Mouse (Mus musculus) skeletal muscle tissue, adult 2 months (tissue): ENCODE measurements at regions not wholly inside any gene's neighbourhood (a gene's known extent, or its start where the extent isn't known, plus 50 kb on each side); places are given as distances from the start of the nearest gene placed in this dataset.

Experiments
- DNase-seq: peaks from one replicate; pipeline ENCODE4 v3.0.0-alpha.2; 2012; ENCODE audit warnings: low read depth, low spot score

GRCm38 (mm10) chr3:103464181-103464580 lies 110.8 kb upstream of the Syt6 start:
- DNase-seq = no peak

- DNase-seq = no peak
Observed at GRCm38 (mm10) chr3:103464729-103465128, 110.3 kb upstream of the Syt6 start.

GRCm38 (mm10) chr3:103465132-103465690 lies 109.8 kb upstream of the Syt6 start:
- DNase-seq = no peak

- DNase-seq = no peak
Observed at GRCm38 (mm10) chr3:103465948-103466347, 109.1 kb upstream of the Syt6 start.

- no peak for DNase-seq
Observed at GRCm38 (mm10) chr3:103470586-103471400, 104.2 kb upstream of the Syt6 start.

- no peak for DNase-seq
Observed at GRCm38 (mm10) chr3:103472598-103472997, 102.4 kb upstream of the Syt6 start.

GRCm38 (mm10) chr3:103473336-103473735 lies 101.7 kb upstream of the Syt6 start:
- DNase-seq = no peak

GRCm38 (mm10) chr3:103479845-103480543 lies 95.0 kb upstream of the Syt6 start:
- no peak for DNase-seq

GRCm38 (mm10) chr3:103480676-103481075 lies 94.4 kb upstream of the Syt6 start:
- DNase-seq = no peak

- no peak for DNase-seq
Observed at GRCm38 (mm10) chr3:103483316-103483715, 91.7 kb upstream of the Syt6 start.

GRCm38 (mm10) chr3:103483762-103484161 lies 91.3 kb upstream of the Syt6 start:
- DNase-seq = no peak

- no peak for DNase-seq
Observed at GRCm38 (mm10) chr3:103489786-103490185, 85.2 kb upstream of the Syt6 start.

- DNase-seq = no peak
Observed at GRCm38 (mm10) chr3:103490966-103491365, 84.1 kb upstream of the Syt6 start.

- DNase-seq = no peak
Observed at GRCm38 (mm10) chr3:103492211-103492610, 82.8 kb upstream of the Syt6 start.

- DNase-seq = no peak
Observed at GRCm38 (mm10) chr3:103493623-103494022, 81.4 kb upstream of the Syt6 start.

- DNase-seq = no peak
Observed at GRCm38 (mm10) chr3:103494043-103494442, 81.0 kb upstream of the Syt6 start.

- DNase-seq = no peak
Observed at GRCm38 (mm10) chr3:103496083-103496482, 78.9 kb upstream of the Syt6 start.

- no peak for DNase-seq
Observed at GRCm38 (mm10) chr3:103496683-103497082, 78.3 kb upstream of the Syt6 start.

GRCm38 (mm10) chr3:103497696-103498095 lies 77.3 kb upstream of the Syt6 start:
- no peak for DNase-seq

GRCm38 (mm10) chr3:103498458-103498857 lies 76.6 kb upstream of the Syt6 start:
- DNase-seq = no peak

- DNase-seq = no peak
Observed at GRCm38 (mm10) chr3:103499801-103500200, 75.2 kb upstream of the Syt6 start.

GRCm38 (mm10) chr3:103500366-103500765 lies 74.7 kb upstream of the Syt6 start:
- no peak for DNase-seq

GRCm38 (mm10) chr3:103504160-103504559 lies 70.9 kb upstream of the Syt6 start:
- DNase-seq = no peak
